19 mouse cellular contexts compared by ENCODE assay signal in genomic region chr10:112635199-112635598, GRCm38 (mm10).
"Had no signal": no experiment of that assay in that cellular context is flagged by ENCODE, and none has a peak within 500 bp of the region (broad histone marks: within the 10 kb centered on the region; RNA-seq: fewer than 3 reads in every experiment).

No protein-coding gene starts in this region.

- H3K9me3 ChIP-seq: limb, embryonic 10.5 days; limb, embryonic 13.5 days; liver, embryonic 12.5 days; liver, embryonic 15.5 days; lung, embryonic 15.5 days; neural tube, embryonic 12.5 days; neural tube, embryonic 15.5 days had no signal

- H3K27ac ChIP-seq: layer of hippocampus, adult 2 months; limb, embryonic 10.5 days; limb, embryonic 13.5 days; liver, embryonic 12.5 days; liver, embryonic 15.5 days; lung, embryonic 15.5 days; neural tube, embryonic 12.5 days; neural tube, embryonic 15.5 days had no signal

- H3K4me2 ChIP-seq: limb, embryonic 13.5 days; liver, embryonic 12.5 days; liver, embryonic 15.5 days; lung, embryonic 15.5 days; neural tube, embryonic 12.5 days; neural tube, embryonic 15.5 days had no signal

- H3K9ac ChIP-seq: limb, embryonic 13.5 days; liver, embryonic 12.5 days; liver, embryonic 15.5 days; lung, embryonic 15.5 days; neural tube, embryonic 12.5 days; neural tube, embryonic 15.5 days had no signal

- H3K4me3 ChIP-seq: layer of hippocampus, adult 2 months; limb, embryonic 10.5 days; limb, embryonic 13.5 days; liver, embryonic 12.5 days; liver, embryonic 15.5 days; lung, embryonic 15.5 days; megakaryocyte, embryonic 14.5 days; neural tube, embryonic 12.5 days; neural tube, embryonic 15.5 days had no signal

- H3K27me3 ChIP-seq: limb, embryonic 13.5 days; liver, embryonic 12.5 days; liver, embryonic 15.5 days; lung, embryonic 15.5 days; megakaryocyte, embryonic 14.5 days; neural tube, embryonic 12.5 days; neural tube, embryonic 15.5 days had no signal

- H3K4me1 ChIP-seq: limb, embryonic 10.5 days; limb, embryonic 13.5 days; liver, embryonic 12.5 days; liver, embryonic 15.5 days; lung, embryonic 15.5 days; megakaryocyte, embryonic 14.5 days; neural tube, embryonic 12.5 days; neural tube, embryonic 15.5 days had no signal

- DNase-seq: kidney, adult 18-20 months; kidney, adult 9 months; kidney, postnatal 25 days; layer of hippocampus, adult 9-11 months; liver; lung, adult 18-20 months; lung, postnatal 10 days; lung, postnatal 36 days; thymus, adult 18-20 months; thymus, postnatal 36 days had no signal

- H3K36me3 ChIP-seq: limb, embryonic 10.5 days; limb, embryonic 13.5 days; liver, embryonic 12.5 days; liver, embryonic 15.5 days; lung, embryonic 15.5 days; neural tube, embryonic 12.5 days; neural tube, embryonic 15.5 days had no signal

- ATAC-seq: liver, embryonic 12.5 days had no signal
